In genomic region chr10:80158307-80158986, GRCm38 (mm10) we compare ENCODE assay signal across 8 mouse cellular contexts. TPM values are rescaled to one million over a fixed set of nuclear protein-coding genes. Genes with fewer than 3 reads are reported as not detected.
DNase-seq lines count a peak whose midpoint lies in the region; ATAC-seq and TF ChIP-seq lines count a peak whose summit lies in the region.

No protein-coding gene starts in this region.

- 9% methylated on average over 18 of the region's 18 CpGs for WGBS in heart, embryonic 15.5 days
- WGBS in kidney, postnatal 0 days, result 4% methylated on average over 18 of the region's 18 CpGs

- peak overlapping the region; percentile 88 for H3K27ac ChIP-seq in testis, adult 2 months (ENCODE audit: control insufficient read depth, insufficient read depth, low read depth, low read length)
- H3K27ac ChIP-seq in heart, embryonic 15.5 days, result peak overlapping the region; percentile 98
- peak overlapping the region; percentile 98 for H3K27ac ChIP-seq in kidney, postnatal 0 days

- peak overlapping the region; percentile 69 for H3K4me2 ChIP-seq in heart, embryonic 15.5 days
- H3K4me2 ChIP-seq in kidney, postnatal 0 days (ENCODE audit: low read length), result peak overlapping the region; percentile 67

- DNase-seq in testis, postnatal 10 days (ENCODE audit: low spot score), result no peak
- peak; percentile 71 for DNase-seq in embryo, embryonic 11 days
- DNase-seq in kidney, postnatal 0 days (ENCODE audit: low spot score), result peak; percentile 81
- DNase-seq in lung, postnatal 4 days, result peak; percentile 89 to 93
- DNase-seq in spleen, postnatal 36 days (ENCODE audit: low spot score in 2 of 2), result peak; percentile 84 to 87
- DNase-seq in layer of hippocampus, postnatal 36 days, result no peak

- peaks cover 36% of the 10 kb centered on the region for H3K4me1 ChIP-seq in testis, adult 2 months (ENCODE audit: control insufficient read depth, insufficient read depth, low read length)
- peaks cover 96% of the 10 kb centered on the region for H3K4me1 ChIP-seq in heart, embryonic 15.5 days (replicated peaks)
- peaks cover 83% of the 10 kb centered on the region for H3K4me1 ChIP-seq in kidney, postnatal 0 days (replicated peaks; ENCODE audit: insufficient read depth, low read length)

- H3K9ac ChIP-seq in heart, embryonic 15.5 days, result peak overlapping the region; percentile 35
- peak overlapping the region; percentile 18 for H3K9ac ChIP-seq in kidney, postnatal 0 days (ENCODE audit: low read depth, low read length)

- ATAC-seq in heart, embryonic 15.5 days (replicated peaks; ENCODE audit: insufficient number of reproducible peaks, insufficient read depth, low FRiP score, low read depth), result 0 out of 2 replicates have a peak, but pooled peaks have one; percentile 2
- ATAC-seq in kidney, postnatal 0 days (replicated peaks; ENCODE audit: low FRiP score, low read depth), result no peak

- TF ChIP-seq CTCF in testis, adult 2 months (IDR thresholded peaks at IDR 0.05; ENCODE audit: control insufficient read depth, insufficient read depth, insufficient replicate concordance, low read depth, low read length), result no peak
- no peak for TF ChIP-seq CTCF in kidney, postnatal 0 days (IDR thresholded peaks at IDR 0.05; ENCODE audit: low read depth)

- H3K27me3 ChIP-seq in testis, adult 2 months (ENCODE audit: control insufficient read depth, insufficient read depth, low read length), result no peaks in the 10 kb centered on the region
- H3K27me3 ChIP-seq in heart, embryonic 15.5 days, result no peaks in the 10 kb centered on the region
- no peaks in the 10 kb centered on the region for H3K27me3 ChIP-seq in kidney, postnatal 0 days (ENCODE audit: insufficient read depth, low read length)

- peak; percentile 43; the same call in 1 of the 2 replicates for TF ChIP-seq POLR2A in testis, adult 2 months (IDR thresholded peaks at IDR 0.05; ENCODE audit: control insufficient read depth, low read depth, low read length)

- no peaks in the 10 kb centered on the region for H3K9me3 ChIP-seq in heart, embryonic 15.5 days (replicated peaks)
- no peaks in the 10 kb centered on the region for H3K9me3 ChIP-seq in kidney, postnatal 0 days (replicated peaks; ENCODE audit: low read length)

- no peaks in the 10 kb centered on the region for H3K36me3 ChIP-seq in testis, adult 2 months (ENCODE audit: control insufficient read depth, insufficient read depth, low read length)
- peaks cover 40% of the 10 kb centered on the region for H3K36me3 ChIP-seq in heart, embryonic 15.5 days
- peaks cover 33% of the 10 kb centered on the region for H3K36me3 ChIP-seq in kidney, postnatal 0 days (ENCODE audit: insufficient read depth, low read length)

- H3K4me3 ChIP-seq in testis, adult 2 months (ENCODE audit: control insufficient read depth, low read depth, low read length), result peak overlapping the region; percentile 14
- H3K4me3 ChIP-seq in heart, embryonic 15.5 days, result peak overlapping the region; percentile 6
- H3K4me3 ChIP-seq in kidney, postnatal 0 days (replicated peaks; ENCODE audit: low read depth, low read length), result no peak overlapping the region

RNA-seq across cellular contexts. Expression of gene Cirbp, which starts 7.3 kb away (rescaled TPM):
- 105 and 127 TPM in 2 replicates for polyA plus RNA-seq in testis, adult 2 months (2012; rRNA removed)
- polyA plus RNA-seq in heart, embryonic 15.5 days (2015; fragmentation: Nextera tagmentation; extraction: Ambion mirVana), result 86.7 and 90.2 TPM in 2 replicates
- 290 and 317 TPM in 2 replicates for polyA plus RNA-seq in kidney, postnatal 0 days (2015; fragmentation: Nextera tagmentation; extraction: Ambion mirVana)
- total RNA-seq in layer of hippocampus, postnatal 36 days (2021), result 10 to 100 TPM; 58.5 to 63.4 TPM

RNA-seq across cellular contexts. Expression of gene Midn, which starts 10.4 kb away (rescaled TPM):
- 70.1 and 79.2 TPM in 2 replicates for polyA plus RNA-seq in testis, adult 2 months (2012; rRNA removed)
- polyA plus RNA-seq in heart, embryonic 15.5 days (2015; fragmentation: Nextera tagmentation; extraction: Ambion mirVana), result 11.6 and 16.8 TPM in 2 replicates
- polyA plus RNA-seq in kidney, postnatal 0 days (2015; fragmentation: Nextera tagmentation; extraction: Ambion mirVana), result 13.7 and 18.6 TPM in 2 replicates
- total RNA-seq in layer of hippocampus, postnatal 36 days (2021), result 10 to 100 TPM; 58.9 to 62.6 TPM

RNA-seq across cellular contexts. Expression of gene 1600002K03Rik, which starts 14.3 kb away (rescaled TPM):
- 7.4 and 7.9 TPM in 2 replicates for polyA plus RNA-seq in testis, adult 2 months (2012; rRNA removed)
- polyA plus RNA-seq in heart, embryonic 15.5 days (2015; fragmentation: Nextera tagmentation; extraction: Ambion mirVana), result 7.7 and 9.1 TPM in 2 replicates
- 9.3 and 11.0 TPM in 2 replicates for polyA plus RNA-seq in kidney, postnatal 0 days (2015; fragmentation: Nextera tagmentation; extraction: Ambion mirVana)
- total RNA-seq in layer of hippocampus, postnatal 36 days (2021), result 1 to 10 TPM; 6.4 to 6.9 TPM

RNA-seq across cellular contexts. Expression of gene Cbarp, which starts 17.8 kb away (rescaled TPM):
- 3.8 and 5.1 TPM in 2 replicates for polyA plus RNA-seq in testis, adult 2 months (2012; rRNA removed)
- polyA plus RNA-seq in heart, embryonic 15.5 days (2015; fragmentation: Nextera tagmentation; extraction: Ambion mirVana), result 1.7 and 2.9 TPM in 2 replicates
- polyA plus RNA-seq in kidney, postnatal 0 days (2015; fragmentation: Nextera tagmentation; extraction: Ambion mirVana), result 4.7 and 6.4 TPM in 2 replicates
- 100 to 1,000 TPM; 336 to 379 TPM for total RNA-seq in layer of hippocampus, postnatal 36 days (2021)

RNA-seq across cellular contexts. Expression of gene Atp5d, which starts 20.0 kb away (rescaled TPM):
- 241 and 347 TPM in 2 replicates for polyA plus RNA-seq in testis, adult 2 months (2012; rRNA removed)
- 861 and 962 TPM in 2 replicates for polyA plus RNA-seq in heart, embryonic 15.5 days (2015; fragmentation: Nextera tagmentation; extraction: Ambion mirVana)
- polyA plus RNA-seq in kidney, postnatal 0 days (2015; fragmentation: Nextera tagmentation; extraction: Ambion mirVana), result 936 and 986 TPM in 2 replicates
- total RNA-seq in layer of hippocampus, postnatal 36 days (2021), result 100 to 1,000 TPM; 324 to 369 TPM

Comparison
In these comparisons a context has a peak if more than half of its experiments do, and no peak if none do; other contexts are left out.
1. DNase-seq: peak in embryo, embryonic 11 days (single experiment), kidney, postnatal 0 days (single experiment), lung, postnatal 4 days (2 of 2) and spleen, postnatal 36 days (2 of 2); none in testis, postnatal 10 days (single experiment) and layer of hippocampus, postnatal 36 days (0 of 2).
2. Peak in every context shown above with its lines, with median percentiles within 50 percentile points of each other: H3K27ac ChIP-seq.